Mouse (Mus musculus) small intestine, adult 2 months (tissue): ENCODE results near the gene Leo1.
"Not testable (repeated sequence)": the region's sequence is repeated elsewhere in the genome, so short reads cannot be mapped to it uniquely, and the experiment has no call there.

Source experiments
- CTCF ChIP-seq: fragments of 200-500 bp; IDR thresholded peaks from 2 replicates; pipeline ENCODE4 v1.5.1; 2012; ENCODE audit warnings: low read depth, mild to moderate bottlenecking, control low read depth, inconsistent platforms, low read length, moderate library complexity, mixed read lengths; ENCODE audit not compliant: insufficient replicate concordance, insufficient read length; ENCODE audit errors: extremely low read depth
- POLR2A ChIP-seq: fragments of 200-500 bp; IDR thresholded peaks from 2 replicates; pipeline ENCODE4 v1.6.1; 2012; ENCODE audit warnings: low read depth, mild to moderate bottlenecking, control low read depth, inconsistent platforms, low read length, moderate library complexity

DNA sequence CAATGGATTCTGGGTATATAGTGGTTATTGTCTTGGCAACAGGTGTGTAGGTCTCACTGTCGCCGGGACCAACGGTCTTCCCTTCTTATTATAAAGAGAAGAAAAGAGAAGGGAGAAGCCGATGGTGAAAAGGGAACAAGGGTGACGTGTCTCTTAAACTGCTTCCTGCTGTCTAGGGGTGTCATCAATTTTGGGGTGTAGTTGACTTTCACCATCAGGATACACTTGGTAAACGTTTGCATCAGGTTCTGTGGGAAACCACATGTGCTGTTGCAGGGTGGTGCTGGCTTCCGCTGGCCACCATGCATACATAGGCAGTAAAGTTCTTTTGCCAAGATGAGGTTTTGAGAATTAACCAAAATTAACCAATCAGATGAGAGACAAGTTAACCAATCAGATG is 46.9 kb downstream of the Leo1 start:
- TF ChIP-seq CTCF, POLR2A: not testable (repeated sequence)
